Mouse (Mus musculus) erythroblast, embryonic 14.5 days (primary cell): Measurements from ENCODE around the gene Hdac7.

Experiments
- GATA1 ChIP-seq: IDR thresholded peaks from 2 replicates; pipeline ENCODE4 v1.6.1; 2012; ENCODE audit warnings: low read length, inconsistent platforms, mixed read lengths
- TAL1 ChIP-seq: IDR thresholded peaks from 3 replicates; pipeline ENCODE4 v1.6.1; 2012; ENCODE audit warnings: low read length, inconsistent platforms, mixed read lengths

DNA sequence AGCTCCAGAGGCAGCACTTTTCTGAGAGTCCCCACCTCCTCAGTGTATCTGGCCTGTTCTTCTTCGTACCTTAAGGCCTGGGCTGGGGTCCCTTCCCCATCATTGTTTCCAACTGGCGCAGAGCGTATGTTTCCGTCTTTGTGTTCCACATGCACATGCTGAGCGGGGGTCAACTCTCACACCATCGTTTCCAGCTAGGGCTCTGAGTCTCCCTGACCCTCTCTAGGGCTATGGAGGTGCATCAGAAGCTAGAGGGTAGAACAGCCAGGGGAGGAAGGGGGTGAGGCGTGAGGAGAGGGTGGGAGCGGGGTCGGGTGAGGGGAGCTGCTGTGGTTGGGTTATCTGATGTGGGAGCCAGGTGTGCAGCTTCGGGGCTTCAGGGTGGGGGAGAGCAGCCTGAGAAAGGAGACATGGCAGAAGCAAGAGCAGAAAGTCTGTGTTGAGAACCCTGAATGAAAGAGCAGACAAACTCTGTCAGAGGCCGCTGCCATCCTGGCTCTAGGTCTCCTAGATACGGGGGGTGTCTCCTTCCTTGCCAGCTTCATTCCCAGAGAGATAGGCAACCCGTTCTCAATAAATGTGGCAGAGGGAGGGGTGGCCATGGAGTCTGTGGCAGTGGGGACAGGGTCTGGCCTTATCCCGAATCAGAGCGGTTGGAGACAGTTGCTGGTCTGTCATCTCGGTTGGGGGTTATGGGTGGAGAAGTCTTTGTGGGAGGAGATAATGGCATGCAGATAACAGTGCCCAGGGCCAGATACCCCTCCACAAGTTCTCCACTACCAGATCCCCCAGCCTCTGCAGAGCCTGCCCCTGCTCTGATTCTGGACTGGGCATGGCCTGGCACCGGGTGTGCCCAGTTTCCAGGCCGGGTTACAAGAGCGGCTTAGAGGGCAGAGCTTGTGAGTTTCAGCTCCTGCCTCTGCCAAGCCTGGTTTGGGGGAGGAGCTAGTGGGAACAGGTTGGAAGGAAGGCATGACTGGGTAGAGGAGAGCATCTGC is at the start of gene Hdac7:
- TF ChIP-seq TAL1 (no peak), GATA1 (no peak)
